Mouse (Mus musculus): Measurements from ENCODE around the gene Crcp. TPM values are rescaled to one million over a fixed set of nuclear protein-coding genes. Genes with fewer than 3 reads are reported as not detected.

Gene Crcp
- 10 to 100 TPM; 11.5 to 16.1 (median 14.5) TPM for total RNA-seq (2022)

GRCm38 (mm10) chr5:130029142-130029897, at the start of gene Crcp, which contains the start of gene Asl:
Gene Crcp, plus strand, starts transcription at chr5:130029290.
Gene Asl, minus strand, starts transcription at chr5:130029247.
- DNase-seq (ENCODE audit: low spot score), result peak; percentile 92

DNA sequence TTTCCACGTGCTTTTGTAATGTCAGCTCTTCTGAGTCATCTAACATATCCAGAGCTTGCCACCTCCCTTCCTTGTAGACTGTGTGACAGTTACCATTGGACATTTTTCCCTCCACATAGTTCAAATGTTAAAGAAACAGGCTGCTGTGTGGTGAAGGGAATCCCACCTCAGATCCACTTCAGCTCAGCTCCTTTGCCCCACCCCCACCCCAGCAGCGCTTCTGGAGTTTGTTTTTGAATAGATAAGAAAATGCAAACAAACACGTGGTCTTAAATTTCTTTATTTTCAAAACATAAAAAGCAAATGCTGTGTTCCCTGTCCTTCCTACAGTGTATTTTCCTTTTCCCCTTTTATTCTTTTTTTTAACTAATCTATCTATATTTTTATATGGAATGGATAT, 48.9 kb upstream of the Crcp start:
- DNase-seq (ENCODE audit: low spot score), result no peak

- no peak for DNase-seq (ENCODE audit: low spot score)
These were observed 39.7 kb upstream of the Crcp start for GRCm38 (mm10) chr5:129989376-129989775.

DNA sequence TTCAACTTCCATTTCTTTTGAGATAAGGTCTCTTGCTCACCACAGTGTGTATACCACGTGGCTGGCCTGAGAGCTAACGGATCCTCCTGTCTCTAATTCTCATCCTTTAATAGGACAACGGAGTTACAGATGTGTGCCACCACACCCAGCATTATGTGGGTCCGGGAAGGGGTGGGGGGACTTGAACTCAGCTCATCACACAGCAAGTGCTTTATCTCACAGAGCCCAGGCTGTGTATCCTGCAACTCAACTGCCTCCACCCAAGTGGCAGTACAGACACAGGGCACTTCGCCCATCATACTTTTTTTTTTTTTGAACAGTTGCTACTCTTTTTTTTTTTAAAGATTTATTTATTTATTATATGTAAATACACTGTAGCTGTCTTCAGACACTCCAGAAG, 37.2 kb upstream of the Crcp start:
- no peak for DNase-seq (ENCODE audit: low spot score)

DNA sequence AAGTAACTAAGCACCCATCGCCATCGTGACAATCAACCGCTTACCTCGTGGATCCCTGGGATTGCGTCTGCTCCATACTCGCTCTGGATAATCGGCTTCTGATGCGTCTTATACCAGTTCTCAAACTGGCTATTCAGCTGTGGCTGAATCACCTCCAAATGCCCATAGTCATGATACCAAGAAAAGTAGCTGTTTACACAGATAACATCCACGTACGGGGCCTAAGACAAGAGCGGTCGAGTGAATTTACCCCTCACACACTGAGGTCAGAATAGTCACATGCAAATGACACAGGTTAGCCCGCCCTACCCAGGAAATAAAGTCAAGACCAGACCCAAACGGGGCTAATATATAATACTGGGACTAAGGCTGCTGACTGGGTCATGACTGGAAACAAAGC, 35.7 kb upstream of the Crcp start:
- DNase-seq (ENCODE audit: low spot score), result no peak

DNA sequence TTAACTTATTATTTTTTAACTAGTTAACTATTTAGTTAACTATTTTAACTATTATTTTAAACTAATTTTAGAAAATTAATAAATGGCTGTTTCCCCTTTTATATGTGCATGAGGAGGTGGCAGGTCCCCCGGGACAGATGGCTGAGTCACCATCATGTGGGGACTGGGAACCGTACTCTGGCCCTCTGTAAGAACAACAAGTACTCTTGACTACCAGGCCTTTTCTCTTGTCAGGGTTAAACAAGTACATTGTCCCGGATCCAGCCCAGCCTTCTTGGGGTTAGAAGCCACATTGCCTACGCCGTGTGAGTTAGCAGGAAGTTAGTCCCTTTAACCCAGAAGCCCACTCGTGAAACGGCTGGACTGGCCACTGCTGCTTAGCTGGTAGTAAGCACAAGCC, 34.1 kb upstream of the Crcp start:
- DNase-seq (ENCODE audit: low spot score), result no peak

DNA sequence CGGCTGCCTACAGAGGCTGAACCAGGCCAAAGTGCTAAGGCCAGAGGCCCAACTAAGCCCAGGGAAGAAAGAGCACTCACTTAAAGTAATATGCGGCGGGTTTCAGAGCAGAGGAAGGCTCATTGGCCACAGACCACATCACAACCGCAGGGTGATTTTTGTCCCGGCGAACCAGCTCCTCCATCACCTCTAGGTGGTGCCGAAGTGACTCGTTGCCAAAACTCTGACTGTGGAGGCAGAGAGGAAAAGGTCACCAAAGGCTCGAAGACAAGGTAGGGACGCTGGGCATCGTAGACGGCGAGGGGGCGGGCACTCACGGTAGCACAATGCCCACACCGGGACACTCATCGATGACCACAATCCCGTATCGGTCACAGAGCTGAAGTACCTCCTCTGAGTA, 31.4 kb upstream of the Crcp start:
- no peak for DNase-seq (ENCODE audit: low spot score)

- peak; percentile 31 for DNase-seq (ENCODE audit: low spot score)
These were observed 30.0 kb upstream of the Crcp start for GRCm38 (mm10) chr5:129999097-129999496.

GRCm38 (mm10) chr5:130000735-130001134, 28.4 kb upstream of the Crcp start:
- peak; percentile 43 for DNase-seq (ENCODE audit: low spot score)

DNA sequence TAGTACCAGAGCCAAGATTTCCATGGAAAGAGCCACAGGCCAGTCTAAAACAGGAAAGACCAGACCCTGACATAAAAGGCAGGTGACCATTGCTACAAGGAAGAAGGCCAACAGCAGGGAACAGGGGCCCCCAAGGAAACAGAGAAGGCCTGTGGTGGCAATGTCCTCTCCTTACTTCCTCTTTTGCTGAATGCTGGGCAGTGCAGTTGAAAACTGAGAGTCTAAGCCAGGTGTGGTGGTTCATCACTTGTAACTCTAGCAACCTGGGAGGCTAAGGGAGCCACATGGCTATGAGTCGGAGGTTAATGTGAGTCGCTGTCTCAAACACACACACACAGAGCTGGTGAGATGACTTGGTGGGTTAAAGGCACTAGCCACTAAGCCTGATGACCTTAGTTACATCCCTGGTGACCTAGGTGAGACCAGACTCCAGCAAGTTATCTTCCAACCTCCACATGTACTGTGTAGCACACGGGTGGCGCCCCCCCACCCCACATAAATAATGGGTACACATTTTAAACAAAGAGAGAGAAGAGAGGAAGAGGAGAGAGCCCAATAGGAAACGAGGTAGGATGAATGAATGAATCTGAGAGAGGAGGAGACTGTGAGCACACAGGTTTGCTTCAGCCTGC, 27.6 kb upstream of the Crcp start:
- no peak for DNase-seq (ENCODE audit: low spot score)

GRCm38 (mm10) chr5:130002301-130003146, 26.6 kb upstream of the Crcp start, which contains the start of gene Gusb:
Gene Gusb, minus strand, starts transcription at chr5:130003049.
- peak; percentile 91 for DNase-seq (ENCODE audit: low spot score)

DNA sequence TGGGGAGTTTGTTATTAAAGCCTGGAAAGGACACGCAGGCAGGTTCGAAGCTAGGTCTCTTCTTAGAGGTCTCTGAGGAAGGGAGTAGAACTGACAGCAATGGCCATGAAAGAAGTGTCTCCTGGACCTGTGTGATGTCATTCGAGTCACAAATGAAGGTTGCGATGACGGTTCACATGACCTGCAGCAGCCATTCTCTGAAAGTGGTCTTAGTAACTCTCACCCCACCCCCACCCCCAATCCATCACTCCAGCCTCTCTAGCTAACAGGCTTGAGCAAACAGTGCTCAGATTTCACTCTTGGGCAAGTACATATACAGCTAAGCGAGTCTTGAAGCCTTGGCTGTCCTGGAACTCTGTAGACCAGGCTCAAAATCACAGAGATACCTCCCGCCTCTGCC, 25.9 kb upstream of the Crcp start:
- no peak for DNase-seq (ENCODE audit: low spot score)

DNA sequence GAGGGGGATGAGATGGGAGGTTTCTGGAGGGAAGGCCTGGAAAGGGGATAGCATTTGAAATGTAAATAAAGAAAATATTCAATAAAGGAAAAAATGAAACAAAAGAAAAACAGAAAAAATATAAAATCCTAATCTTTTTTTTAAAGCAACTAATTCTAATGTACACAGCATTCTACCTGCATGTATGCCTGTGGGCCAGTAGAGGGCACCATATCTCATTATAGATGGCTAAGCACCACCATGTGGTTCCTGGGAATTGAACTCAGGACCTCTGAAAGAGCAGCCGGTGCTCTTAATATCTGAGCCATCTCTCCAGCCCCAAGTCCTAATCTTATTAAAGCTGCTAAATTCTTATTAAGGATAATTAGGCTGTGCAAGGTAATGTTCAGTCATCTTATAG, 21.7 kb upstream of the Crcp start:
- DNase-seq (ENCODE audit: low spot score), result no peak

DNA sequence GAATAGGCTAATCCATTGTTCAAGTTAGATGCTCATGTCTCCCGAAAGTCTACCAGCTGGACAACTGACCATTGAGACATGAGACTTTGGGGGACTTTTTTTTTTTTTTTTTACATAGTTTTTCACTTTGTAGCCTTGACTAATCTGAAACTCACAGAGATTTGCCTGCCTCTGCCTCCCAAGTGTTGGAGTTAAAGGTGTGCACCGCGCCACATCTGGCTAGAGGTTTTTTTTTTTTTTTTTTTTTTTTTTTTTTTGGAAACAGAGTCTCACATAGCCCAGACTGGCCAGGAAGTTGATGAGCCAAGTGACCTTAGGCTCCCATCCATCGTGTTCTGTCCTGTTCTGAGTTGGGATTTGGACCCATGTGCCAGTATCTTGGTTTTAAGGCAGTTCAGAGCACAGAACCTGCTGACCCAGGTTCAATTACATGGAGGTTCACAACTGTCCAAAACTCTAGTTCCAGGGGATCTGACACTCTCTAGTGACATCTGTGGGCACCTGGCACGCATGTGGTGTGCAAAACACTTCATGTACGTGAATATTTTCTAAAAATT, 21.0 kb upstream of the Crcp start:
- DNase-seq (ENCODE audit: low spot score), result no peak

DNA sequence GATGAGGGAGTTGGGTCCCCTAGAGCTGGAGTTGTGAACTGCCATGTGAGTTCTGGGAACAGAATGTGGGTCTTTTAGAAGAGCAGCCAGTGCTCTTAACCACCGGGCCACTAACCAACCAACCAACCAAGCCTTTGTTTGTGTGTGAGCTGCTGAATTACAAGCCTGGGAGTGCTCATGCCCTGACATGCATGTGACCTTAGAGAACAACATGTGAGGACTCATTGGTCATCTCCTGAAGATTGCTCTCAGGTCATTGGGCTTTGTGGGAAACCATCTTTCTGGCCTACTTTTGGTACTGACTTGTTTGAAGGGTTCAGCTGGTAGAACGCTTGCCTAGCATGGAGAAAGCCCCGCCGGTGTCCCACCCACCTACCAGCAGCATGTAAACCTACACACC, 19.3 kb upstream of the Crcp start:
- no peak for DNase-seq (ENCODE audit: low spot score)

- no peak for DNase-seq (ENCODE audit: low spot score)
These were observed 18.1 kb upstream of the Crcp start for GRCm38 (mm10) chr5:130010961-130011360.

GRCm38 (mm10) chr5:130015104-130015503, 14.0 kb upstream of the Crcp start:
- no peak for DNase-seq (ENCODE audit: low spot score)

GRCm38 (mm10) chr5:130019461-130019860, 9.6 kb upstream of the Crcp start:
- no peak for DNase-seq (ENCODE audit: low spot score)

GRCm38 (mm10) chr5:130021361-130021966, 7.6 kb upstream of the Crcp start:
- DNase-seq (ENCODE audit: low spot score), result no peak

- DNase-seq (ENCODE audit: low spot score), result no peak
These were observed 6.7 kb upstream of the Crcp start for GRCm38 (mm10) chr5:130022366-130022765.

- DNase-seq (ENCODE audit: low spot score), result no peak
These were observed 5.9 kb upstream of the Crcp start for GRCm38 (mm10) chr5:130023067-130023766.
